Mouse (Mus musculus): ENCODE results near the gene Gpm6a. TPM values are rescaled to one million over a fixed set of nuclear protein-coding genes. Genes with fewer than 3 reads are reported as not detected.

Gene Gpm6a
- not detected for total RNA-seq (2023)

GRCm38 (mm10) chr8:54954741-54955455 is at the start of gene Gpm6a:
Gene Gpm6a (plus strand): TSS chr8:54954843.

Other genes with a start within 250 kb of the Gpm6a start
- gene Wdr17, start 67.7 kb upstream of the Gpm6a start, total RNA-seq (2023) = not detected

Measured in T-cell, adult 66 days (primary cell).